Mouse (Mus musculus) ES-Bruce4 (cell line): ENCODE data around the gene Git1. TPM values are rescaled to one million over a fixed set of nuclear protein-coding genes. Genes with fewer than 3 reads are reported as not detected.

Source experiments
- H3K27ac ChIP-seq: 2 replicates; pipeline ENCODE4 v1.5.1; 2012; ENCODE audit warnings: low read length, inconsistent platforms; ENCODE audit not compliant: insufficient read depth
- H3K27me3 ChIP-seq: 2 replicates; pipeline ENCODE4 v1.6.1; 2012; ENCODE audit warnings: mild to moderate bottlenecking, low read length, inconsistent platforms; ENCODE audit not compliant: control insufficient read depth, poor library complexity, insufficient read depth, severe bottlenecking
- H3K36me3 ChIP-seq: 2 replicates; pipeline ENCODE4 v1.6.1; 2012; ENCODE audit warnings: inconsistent platforms, mild to moderate bottlenecking, low read length, moderate library complexity; ENCODE audit not compliant: control insufficient read depth, poor library complexity, insufficient read depth, severe bottlenecking
- H3K4me1 ChIP-seq: one replicate; pipeline ENCODE4 v1.8.1; 2011; ENCODE audit warnings: low read length; ENCODE audit not compliant: control insufficient read depth, insufficient read depth
- H3K4me3 ChIP-seq: 2 replicates; pipeline ENCODE4 v1.5.1; 2011; ENCODE audit warnings: low read depth, mild to moderate bottlenecking, low read length
- H3K9ac ChIP-seq: 2 replicates; pipeline ENCODE4 v1.6.1; 2012; ENCODE audit warnings: low read depth, mild to moderate bottlenecking, inconsistent platforms; ENCODE audit not compliant: poor library complexity, severe bottlenecking
- H3K9me3 ChIP-seq: replicated peaks from 2 replicates; pipeline ENCODE4 v1.6.1; 2012; ENCODE audit warnings: mild to moderate bottlenecking, low read length, inconsistent platforms; ENCODE audit not compliant: control insufficient read depth, poor library complexity, insufficient read depth, severe bottlenecking
- CTCF ChIP-seq: IDR thresholded peaks from one replicate; pipeline ENCODE4 v1.8.1; 2011; ENCODE audit warnings: low read depth, low read length
- EP300 ChIP-seq: IDR thresholded peaks from 2 replicates; pipeline ENCODE4 v1.6.1; 2011; ENCODE audit warnings: low read depth, low read length; ENCODE audit not compliant: insufficient read depth
- POLR2A ChIP-seq: IDR thresholded peaks from one replicate; pipeline ENCODE4 v1.8.1; 2011; ENCODE audit warnings: low read length; ENCODE audit not compliant: insufficient read depth
- polyA plus RNA-seq: library from polyadenylated mRNA; stranded (reverse); fragments of >200 nt; gene quantifications from 2 replicates; pipeline ENCODE4 v1.2.4, GENCODE M21; 2011; ENCODE audit warnings: low read depth; ENCODE audit not compliant: missing spikeins, insufficient read depth, insufficient read length

Gene Git1
- polyA plus RNA-seq, result 56.5 and 63.6 TPM in 2 replicates

GRCm38 (mm10) chr11:77493512-77494343 is at the start of gene Git1:
Gene Git1 (plus strand): TSS chr11:77493562.
- Histone ChIP-seq H3K9me3 (no peaks in the 10 kb centered on the region), H3K27ac (peak within 1 kb of the TSS; percentile 63), H3K36me3 (no peaks in the 10 kb centered on the region), H3K9ac (peak within 1 kb of the TSS; percentile 94), H3K4me1 (peaks cover 13% of the 10 kb centered on the region), H3K27me3 (peaks cover 5% of the 10 kb centered on the region), H3K4me3 (peak within 1 kb of the TSS; percentile 94)
- TF ChIP-seq CTCF, result peak; percentile 4
- TF ChIP-seq EP300, result no peak
- no peak for TF ChIP-seq POLR2A

GRCm38 (mm10) chr11:77444939-77445338 is 48.4 kb upstream of the Git1 start:
- Histone ChIP-seq H3K4me1 (no peaks in the 10 kb centered on the region), H3K4me3 (no peak overlapping the region)
- TF ChIP-seq EP300 (no peak), CTCF (no peak), POLR2A (no peak)

DNA sequence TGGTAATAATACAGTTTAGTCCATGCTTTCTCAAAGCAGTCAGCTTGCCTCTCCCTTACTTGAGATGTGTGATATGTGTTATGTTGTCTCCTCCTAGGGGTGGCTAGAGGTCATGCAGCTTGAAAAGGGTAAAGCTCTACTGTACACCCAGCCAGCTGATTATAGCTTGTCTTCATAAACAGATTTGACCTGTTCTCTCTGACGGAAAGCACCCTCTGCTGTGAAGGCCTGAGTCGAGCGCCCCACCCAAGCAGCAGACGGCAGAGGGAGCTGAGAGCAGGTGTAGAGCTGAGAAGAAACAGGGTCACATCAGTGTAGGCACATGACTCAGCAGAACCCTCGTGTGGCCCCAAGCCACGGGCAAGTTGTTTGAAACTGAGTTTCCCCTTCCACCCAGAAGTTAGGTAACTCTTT is 46.7 kb upstream of the Git1 start:
- H3K9ac ChIP-seq, result no peak overlapping the region
- no peak overlapping the region for H3K27ac ChIP-seq
- H3K9me3 ChIP-seq, result no peaks in the 10 kb centered on the region
- H3K36me3 ChIP-seq, result no peaks in the 10 kb centered on the region
- H3K27me3 ChIP-seq, result no peaks in the 10 kb centered on the region
- no peaks in the 10 kb centered on the region for H3K4me1 ChIP-seq
- TF ChIP-seq CTCF (peak; percentile 17), POLR2A (no peak), EP300 (0 out of 2 replicates have a peak, but pooled peaks have one; percentile 50)
- no peak overlapping the region for H3K4me3 ChIP-seq

More at GRCm38 (mm10) chr11:77444939-77445338, 48.4 kb upstream of the Git1 start:
- no peaks in the 10 kb centered on the region for H3K36me3 ChIP-seq
- no peaks in the 10 kb centered on the region for H3K27me3 ChIP-seq
- no peak overlapping the region for H3K9ac ChIP-seq
- H3K9me3 ChIP-seq, result no peaks in the 10 kb centered on the region
- no peak overlapping the region for H3K27ac ChIP-seq

DNA sequence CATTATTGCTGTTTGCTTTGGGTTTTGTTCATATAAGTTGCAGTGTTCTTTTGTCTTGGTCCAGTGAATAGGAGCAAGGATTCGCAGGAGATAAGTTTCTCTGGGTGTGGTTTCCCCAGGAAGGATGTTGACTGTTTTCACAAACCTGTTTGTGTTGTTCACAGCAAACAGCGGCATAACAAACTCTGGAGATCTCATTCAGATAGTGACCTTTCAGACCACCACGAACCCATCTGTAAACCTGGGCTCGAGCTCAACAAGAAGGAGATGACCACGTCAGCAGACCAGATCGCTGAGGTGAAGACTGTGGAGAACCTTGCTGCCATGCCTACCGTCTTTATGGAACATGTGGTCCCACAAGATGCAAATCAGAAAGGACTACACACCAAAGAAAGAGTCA is 44.1 kb upstream of the Git1 start:
- TF ChIP-seq EP300 (no peak), POLR2A (no peak)
- Histone ChIP-seq H3K27me3 (no peaks in the 10 kb centered on the region), H3K4me3 (no peak overlapping the region)

GRCm38 (mm10) chr11:77451670-77452069 is 41.7 kb upstream of the Git1 start:
- H3K27ac ChIP-seq, result no peak overlapping the region
- H3K4me3 ChIP-seq, result no peak overlapping the region
- no peak overlapping the region for H3K9ac ChIP-seq
- no peaks in the 10 kb centered on the region for H3K9me3 ChIP-seq
- H3K27me3 ChIP-seq, result no peaks in the 10 kb centered on the region
- no peaks in the 10 kb centered on the region for H3K36me3 ChIP-seq
- TF ChIP-seq CTCF (no peak), EP300 (no peak), POLR2A (no peak)
- H3K4me1 ChIP-seq, result no peaks in the 10 kb centered on the region

More for the DNA sequence above, 44.1 kb upstream of the Git1 start:
- Histone ChIP-seq H3K27ac (no peak overlapping the region), H3K36me3 (no peaks in the 10 kb centered on the region), H3K9me3 (no peaks in the 10 kb centered on the region), H3K9ac (no peak overlapping the region), H3K4me1 (no peaks in the 10 kb centered on the region)

DNA sequence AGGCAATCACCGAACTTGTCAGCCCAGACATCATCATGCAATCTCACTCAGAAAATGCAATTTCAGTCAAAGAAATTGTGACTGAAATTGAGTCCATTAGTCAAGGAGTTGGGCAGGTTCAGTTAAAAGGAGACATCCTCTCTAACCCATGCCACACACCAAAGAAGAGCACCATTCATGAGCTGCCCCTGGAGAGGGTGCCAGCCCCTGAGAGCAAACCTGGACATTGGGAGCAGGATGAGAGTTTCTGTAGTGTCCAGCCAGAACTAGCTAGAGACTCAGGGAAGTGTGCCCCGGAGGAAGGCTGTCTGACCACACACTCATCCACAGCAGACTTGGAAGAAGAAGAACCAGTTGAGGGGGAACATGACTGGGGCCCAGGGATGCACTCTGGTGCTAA is 40.0 kb upstream of the Git1 start:
- TF ChIP-seq POLR2A (no peak), CTCF (no peak), EP300 (no peak)
- no peaks in the 10 kb centered on the region for H3K4me1 ChIP-seq
- H3K27ac ChIP-seq, result no peak overlapping the region

More for the DNA sequence above, 40.0 kb upstream of the Git1 start:
- no peaks in the 10 kb centered on the region for H3K27me3 ChIP-seq
- no peak overlapping the region for H3K4me3 ChIP-seq
- no peak overlapping the region for H3K9ac ChIP-seq
- H3K36me3 ChIP-seq, result no peaks in the 10 kb centered on the region
- H3K9me3 ChIP-seq, result no peaks in the 10 kb centered on the region
